Mouse (Mus musculus) heart, embryonic 10.5 days (tissue): ENCODE results near the gene Olfr460. TPM values are rescaled to one million over a fixed set of nuclear protein-coding genes. Genes with fewer than 3 reads are reported as not detected.
A peak's percentile ranks its signal among the peaks of the same experiment; 100 is the strongest.

Experiments used
- DNase-seq: peaks from one replicate; pipeline ENCODE4 v3.0.0-alpha.2; 2017; ENCODE audit warnings: low spot score
- H3K27ac ChIP-seq: fragments of 300-500 bp; sonication (generic); 2 replicates; pipeline ENCODE4 v1.5.1; 2016; ENCODE audit warnings: mild to moderate bottlenecking
- H3K27me3 ChIP-seq: fragments of 300-500 bp; sonication (generic); 2 replicates; pipeline ENCODE4 v1.6.1; 2016; ENCODE audit warnings: mild to moderate bottlenecking; ENCODE audit not compliant: poor library complexity, insufficient read depth, severe bottlenecking
- H3K36me3 ChIP-seq: fragments of 300-500 bp; sonication (generic); 2 replicates; pipeline ENCODE4 v1.6.1; 2016; ENCODE audit warnings: mild to moderate bottlenecking, moderate library complexity
- H3K4me1 ChIP-seq: fragments of 300-500 bp; sonication (generic); 2 replicates; pipeline ENCODE4 v1.6.1; 2016; ENCODE audit warnings: mild to moderate bottlenecking
- H3K4me3 ChIP-seq: fragments of 300-500 bp; sonication (generic); 2 replicates; pipeline ENCODE4 v1.5.1; 2016; ENCODE audit warnings: mild to moderate bottlenecking, moderate library complexity
- H3K9me3 ChIP-seq: fragments of 300-500 bp; sonication (generic); 2 replicates; pipeline ENCODE4 v1.6.1; 2016; ENCODE audit warnings: mild to moderate bottlenecking, moderate library complexity
- WGBS: fragments of 180-500 bp; shearing (Covaris S2); methylation state at CpG from one replicate; pipeline ENCODE4 v1.1.7; 2016; 5-methylcytosine and 5-hydroxymethylcytosine counted together
- polyA plus RNA-seq: library from polyadenylated mRNA; unstranded; fragments of >200 nt; fragmentation: Nextera tagmentation; extraction: Ambion mirVana; gene quantifications from 2 replicates; pipeline ENCODE4 v1.2.1, GENCODE M21; 2016

The Olfr460 gene
- polyA plus RNA-seq, 1 experiment from 2014 or later = not detected

GRCm38 (mm10) chr6:40617965-40618364 is 48.7 kb downstream of the Olfr460 start:
- H3K27ac ChIP-seq = no peak overlapping the region
- no peaks in the 10 kb centered on the region for H3K9me3 ChIP-seq
- no peaks in the 10 kb centered on the region for H3K36me3 ChIP-seq
- DNase-seq = peak; percentile 77
- no peaks in the 10 kb centered on the region for H3K4me1 ChIP-seq
- WGBS = 15% methylated on average over 2 of the region's 2 CpGs
- no peak overlapping the region for H3K4me3 ChIP-seq
- no peaks in the 10 kb centered on the region for H3K27me3 ChIP-seq

Other genes with a start within 250 kb of the Olfr460 start
- gene Agk, start 244.3 kb upstream of the Olfr460 start, polyA plus RNA-seq = 45.7 and 50.8 TPM in 2 replicates
- 3.6 and 6.8 TPM in 2 replicates for gene E330009J07Rik, start 133.4 kb upstream of the Olfr460 start, polyA plus RNA-seq
- 0.04 TPM in 1 of 2 replicates, not detected in the other for gene Wee2, start 130.4 kb upstream of the Olfr460 start, polyA plus RNA-seq
- gene Ssbp1, start 98.1 kb upstream of the Olfr460 start, polyA plus RNA-seq = 122 and 162 TPM in 2 replicates
- gene Tas2r137, start 78.3 kb upstream of the Olfr460 start, polyA plus RNA-seq = not detected in 2 replicates
- not detected in 2 replicates for gene Tas2r108, start 76.0 kb upstream of the Olfr460 start, polyA plus RNA-seq
- 0.41 TPM in 1 of 2 replicates, not detected in the other for gene Prss37, start 50.0 kb upstream of the Olfr460 start, polyA plus RNA-seq
- gene Olfr461, start 14.4 kb upstream of the Olfr460 start, polyA plus RNA-seq = not detected in 2 replicates
- 0.10 and 0.53 TPM in 2 replicates for gene Clec5a, start 16.3 kb downstream of the Olfr460 start, polyA plus RNA-seq
- gene Tas2r138, start 43.8 kb downstream of the Olfr460 start, polyA plus RNA-seq = not detected in 2 replicates
- gene Mgam, start 59.3 kb downstream of the Olfr460 start, polyA plus RNA-seq = 0.02 and 0.24 TPM in 2 replicates